Mouse (Mus musculus): ENCODE results near the gene Sectm1a.
"Not testable (repeated sequence)": the region's sequence is repeated elsewhere in the genome, so short reads cannot be mapped to it uniquely, and the experiment has no call there.

Gene Sectm1a

DNA sequence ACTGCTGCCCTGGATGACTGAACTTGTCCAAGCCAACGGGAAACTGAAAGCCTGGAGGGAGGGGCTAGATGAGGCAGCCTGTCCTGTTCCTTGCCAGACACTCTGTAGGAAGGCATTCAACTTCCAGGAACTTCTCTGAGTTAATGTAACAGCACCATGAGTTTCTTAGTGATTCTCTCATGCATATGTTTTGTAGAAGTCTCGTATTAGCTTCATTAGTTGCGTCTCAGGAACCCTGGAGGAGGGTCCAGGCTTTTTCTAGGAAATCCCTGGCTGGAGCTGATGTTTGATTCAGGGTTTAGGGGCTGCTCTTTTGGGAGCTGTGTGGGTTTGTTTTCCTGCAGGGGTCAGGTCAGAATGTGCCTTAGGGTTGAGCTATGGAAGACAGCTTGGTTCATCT lies at the start of gene Sectm1a:
Gene Sectm1a, minus strand, starts transcription at position 101 of the 400 bp plus-strand sequence.
- no peak for DNase-seq (ENCODE audit: low spot score in 2 of 2)

DNA sequence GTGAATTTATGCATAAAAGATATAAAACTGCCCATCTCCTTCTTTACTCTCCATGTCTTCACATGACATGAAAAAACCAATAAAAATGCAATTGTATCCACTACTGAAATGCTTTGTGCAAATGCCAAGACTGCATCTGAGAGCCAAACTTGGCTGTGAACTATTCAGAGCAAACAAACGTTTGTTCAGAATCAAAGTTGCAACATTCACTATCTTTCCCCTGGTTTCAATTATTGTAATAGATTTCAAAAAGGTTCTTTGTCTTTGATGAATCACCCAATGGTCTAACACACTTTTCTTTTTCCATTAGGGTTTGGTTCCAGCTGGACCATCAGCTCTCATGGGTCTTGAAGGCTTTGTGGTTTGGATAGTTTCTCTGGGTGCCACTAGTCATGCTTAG lies 48.6 kb upstream of the Sectm1a start:
- no peak for DNase-seq (ENCODE audit: low spot score in 2 of 2)

DNA sequence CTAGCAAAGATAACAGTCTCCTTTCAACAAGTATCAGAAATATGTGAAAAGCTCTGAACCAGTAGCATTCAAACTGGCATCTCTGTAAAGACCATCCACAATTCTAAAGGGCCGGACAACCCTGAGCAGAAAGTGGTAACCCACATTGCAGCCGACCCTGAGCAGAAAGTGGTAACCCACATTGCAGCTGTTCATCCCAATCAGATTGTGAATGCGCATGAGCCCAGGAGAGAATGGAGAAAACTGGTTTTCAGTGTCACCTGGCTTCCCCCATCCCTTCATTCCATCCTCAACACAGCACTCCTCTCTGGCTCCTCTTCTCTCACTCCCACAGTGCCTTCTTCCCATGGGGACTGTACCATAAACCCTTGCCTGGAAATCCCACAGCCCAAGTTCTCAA lies 46.4 kb upstream of the Sectm1a start:
- no peak for DNase-seq (ENCODE audit: low spot score in 2 of 2)

DNA sequence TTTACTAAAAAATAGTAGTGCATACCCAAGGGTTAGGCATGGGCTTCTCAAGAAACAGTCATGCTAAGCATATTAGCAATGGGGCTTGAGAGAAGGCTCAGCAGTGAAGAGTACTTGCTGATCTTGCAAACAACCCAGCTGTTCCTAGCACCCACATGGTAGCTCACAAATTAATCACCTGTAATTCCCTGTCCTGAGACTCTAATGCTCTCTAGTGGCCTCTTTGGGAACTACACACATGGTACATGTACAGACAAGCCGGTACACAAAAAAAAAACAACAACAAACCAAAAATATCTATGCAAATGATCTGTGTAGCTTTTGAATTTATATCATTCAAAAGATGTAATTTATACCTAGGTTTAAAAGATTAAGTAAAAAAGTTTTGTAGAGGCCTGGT lies 45.4 kb upstream of the Sectm1a start:
- DNase-seq (ENCODE audit: low spot score in 2 of 2), result no peak

DNA sequence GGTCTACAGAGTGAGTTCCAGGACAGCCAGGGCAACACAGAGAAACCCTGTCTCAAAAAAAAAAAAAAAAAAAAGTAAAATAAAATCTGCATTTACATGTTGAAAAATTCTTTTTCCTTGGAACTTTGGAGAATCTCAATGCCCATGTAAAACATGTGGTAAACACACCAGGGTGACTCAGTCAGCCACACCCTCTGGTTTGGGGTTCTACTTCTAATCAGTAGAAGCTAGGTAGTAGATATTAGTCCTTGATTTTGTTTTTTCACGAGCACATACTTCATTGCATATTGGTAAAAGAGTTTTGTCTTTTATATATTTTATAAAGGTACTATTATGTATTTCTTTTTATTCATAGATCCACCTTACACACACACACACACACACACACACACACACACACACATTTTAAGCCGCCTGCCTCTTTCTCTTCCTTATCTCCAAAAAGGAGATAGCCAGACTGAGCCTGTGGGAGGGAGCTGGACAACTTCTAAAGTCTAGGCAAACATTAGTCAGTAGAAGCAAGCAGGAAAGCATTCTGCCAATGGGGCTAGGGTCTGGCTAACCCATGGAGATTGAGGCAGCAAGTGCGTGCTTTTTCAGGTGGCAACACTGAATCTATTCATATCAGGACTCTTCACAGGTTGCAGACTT lies 44.6 kb upstream of the Sectm1a start:
- DNase-seq (ENCODE audit: low spot score in 2 of 2), result no peak

DNA sequence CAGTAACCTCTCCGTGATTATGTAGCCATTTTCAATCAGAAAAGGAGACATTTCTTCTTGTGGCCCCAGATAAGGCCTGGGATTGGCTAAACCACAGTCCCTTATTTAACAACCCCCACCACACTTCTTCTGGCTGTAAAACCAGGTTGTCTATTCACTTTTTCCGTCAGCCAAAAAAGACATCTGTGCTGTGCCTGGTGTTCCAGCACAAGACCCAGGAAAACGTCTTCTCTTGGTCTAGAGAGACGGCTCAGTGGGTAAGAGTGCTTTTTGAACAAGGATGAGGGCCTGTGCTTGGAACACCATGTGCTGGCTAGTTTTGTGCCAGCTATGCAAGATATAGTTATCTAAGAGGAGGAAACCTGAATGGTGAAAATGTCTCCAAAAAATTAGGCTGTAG lies 42.4 kb upstream of the Sectm1a start:
- DNase-seq (ENCODE audit: low spot score in 2 of 2), result no peak

DNA sequence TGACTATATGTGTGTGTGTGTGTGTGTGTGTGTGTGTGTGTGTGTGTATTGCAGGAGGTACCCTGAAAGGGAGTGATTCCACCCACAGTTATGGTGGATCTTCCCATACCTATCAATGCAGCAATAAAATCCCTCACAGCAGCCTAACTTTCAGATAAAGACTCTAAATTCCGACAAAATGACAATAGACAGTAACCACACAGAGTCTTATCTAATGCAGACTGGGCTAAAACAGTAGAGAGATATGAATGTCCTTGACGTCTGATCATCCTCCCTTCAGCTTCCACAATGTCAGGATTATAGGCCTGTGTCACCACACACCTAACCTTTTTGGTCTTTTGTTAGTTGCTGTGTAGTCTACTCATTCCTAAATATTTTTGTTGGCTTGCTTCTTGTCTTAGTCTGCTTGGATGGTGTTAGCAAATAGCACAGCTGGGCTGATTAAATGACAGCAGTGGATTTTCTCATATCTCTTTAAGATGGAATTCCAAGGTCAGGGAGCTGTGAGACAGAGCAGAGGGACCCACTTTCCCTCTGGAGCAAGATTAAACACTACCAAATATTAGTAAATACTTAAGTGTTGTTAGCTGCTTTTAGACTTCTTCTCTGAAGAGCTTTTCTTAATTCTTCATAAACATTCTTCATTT lies 41.1 kb upstream of the Sectm1a start:
- DNase-seq (ENCODE audit: low spot score in 2 of 2), result no peak

GRCm38 (mm10) chr11:121121151-121121550 lies 40.1 kb upstream of the Sectm1a start:
- no peak for DNase-seq (ENCODE audit: low spot score in 2 of 2)

- DNase-seq (ENCODE audit: low spot score in 2 of 2), result no peak
Observed at GRCm38 (mm10) chr11:121118577-121118976, 37.6 kb upstream of the Sectm1a start, which contains the start of gene Tex19.2. Tex19.2 (minus strand) TSS chr11:121118677.

DNA sequence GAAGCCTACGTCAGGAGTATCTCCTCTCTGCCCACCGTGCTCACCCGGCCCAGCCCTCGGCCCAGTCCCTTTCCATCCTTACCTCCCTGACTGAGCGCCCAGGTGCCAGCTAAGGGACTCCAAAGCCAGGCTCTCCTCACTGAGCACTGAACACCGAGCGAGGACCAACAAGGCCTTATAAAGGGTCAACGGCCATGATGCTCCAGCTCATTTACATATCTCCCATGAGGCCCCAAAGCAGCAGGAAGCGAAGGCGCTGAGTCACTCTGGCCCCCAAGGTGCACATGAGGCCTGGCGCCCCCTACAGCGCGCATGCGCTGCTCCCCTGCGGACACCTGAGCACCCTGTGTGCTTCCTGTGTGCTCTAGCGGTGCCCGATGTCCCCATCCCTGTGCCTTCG lies 37.1 kb upstream of the Sectm1a start:
- DNase-seq (ENCODE audit: low spot score in 2 of 2), result no peak

GRCm38 (mm10) chr11:121112091-121112775 lies 31.2 kb upstream of the Sectm1a start:
- DNase-seq (ENCODE audit: low spot score in 2 of 2), result no peak

DNA sequence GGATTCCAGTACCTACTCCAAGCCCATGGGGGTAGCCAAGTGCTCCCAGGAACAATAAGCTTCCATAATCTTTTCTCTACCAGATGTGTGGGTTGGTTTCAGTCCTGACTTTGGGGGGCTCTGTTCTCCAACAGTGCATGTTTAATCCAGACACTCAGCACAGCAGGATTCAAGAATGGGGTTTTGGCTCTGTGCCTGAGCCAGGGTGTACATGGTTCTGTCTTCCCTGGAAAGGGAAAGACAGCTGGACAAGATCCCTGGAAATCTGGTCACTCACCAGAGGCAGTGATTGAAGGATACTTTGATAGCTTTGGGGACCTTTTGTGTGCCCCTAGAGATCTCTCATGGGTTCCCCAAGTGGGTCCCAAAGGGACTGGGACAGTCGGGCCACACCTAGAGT lies 30.6 kb upstream of the Sectm1a start:
- no peak for DNase-seq (ENCODE audit: low spot score in 2 of 2)

GRCm38 (mm10) chr11:121111051-121111450 lies 30.0 kb upstream of the Sectm1a start:
- DNase-seq (ENCODE audit: low spot score in 2 of 2), result no peak

GRCm38 (mm10) chr11:121109986-121110385 lies 29.0 kb upstream of the Sectm1a start:
- no peak for DNase-seq (ENCODE audit: low spot score in 2 of 2)

- DNase-seq (ENCODE audit: low spot score in 2 of 2), result peak in 1 of 2 experiments; percentile 44
Observed at GRCm38 (mm10) chr11:121108061-121108460, 27.0 kb upstream of the Sectm1a start.

DNA sequence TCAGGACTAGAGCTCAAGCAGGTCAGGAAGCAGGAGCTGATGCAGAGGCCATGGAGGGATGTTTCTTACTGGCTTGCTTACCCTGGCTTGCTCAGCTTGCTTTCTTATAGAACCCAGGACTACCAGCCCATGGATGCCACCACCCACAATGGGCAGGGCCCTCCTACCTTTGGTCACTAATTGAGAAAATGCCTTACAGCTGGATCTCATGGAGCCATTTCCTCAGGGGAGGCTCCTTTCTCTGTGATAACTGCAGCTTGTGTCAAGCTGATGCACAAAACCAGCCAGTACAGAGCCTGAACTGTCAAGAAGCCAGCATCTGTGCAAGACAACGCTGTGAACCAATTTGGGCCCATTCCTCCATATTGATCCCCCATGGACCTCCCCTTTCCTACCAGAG lies 26.2 kb upstream of the Sectm1a start:
- DNase-seq (ENCODE audit: low spot score in 2 of 2), result not testable (repeated sequence)

GRCm38 (mm10) chr11:121101124-121101805 lies 20.2 kb upstream of the Sectm1a start:
- DNase-seq (ENCODE audit: low spot score in 2 of 2), result no peak

DNA sequence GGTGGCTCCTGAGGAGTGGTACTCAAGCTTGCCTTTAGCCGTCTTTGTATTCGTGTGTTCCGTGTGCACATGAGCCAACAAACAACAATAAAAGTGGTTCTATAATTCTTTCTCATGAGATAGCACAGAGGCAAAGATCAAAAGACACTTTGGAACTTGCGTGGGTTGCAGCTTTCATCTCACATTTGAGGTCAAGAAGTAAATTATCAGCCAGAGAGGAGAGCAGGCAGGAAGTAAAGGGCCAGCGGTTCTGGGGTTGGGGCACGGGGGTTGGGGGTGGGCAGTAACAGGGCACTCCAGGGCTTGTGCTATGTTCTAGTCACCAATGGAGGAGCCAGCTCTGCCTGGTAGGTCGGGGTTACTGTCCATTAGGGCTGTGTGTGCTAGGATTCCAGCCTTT lies 19.7 kb upstream of the Sectm1a start:
- no peak for DNase-seq (ENCODE audit: low spot score in 2 of 2)

- no peak for DNase-seq (ENCODE audit: low spot score in 2 of 2)
Observed at GRCm38 (mm10) chr11:121099762-121100161, 18.7 kb upstream of the Sectm1a start.

DNA sequence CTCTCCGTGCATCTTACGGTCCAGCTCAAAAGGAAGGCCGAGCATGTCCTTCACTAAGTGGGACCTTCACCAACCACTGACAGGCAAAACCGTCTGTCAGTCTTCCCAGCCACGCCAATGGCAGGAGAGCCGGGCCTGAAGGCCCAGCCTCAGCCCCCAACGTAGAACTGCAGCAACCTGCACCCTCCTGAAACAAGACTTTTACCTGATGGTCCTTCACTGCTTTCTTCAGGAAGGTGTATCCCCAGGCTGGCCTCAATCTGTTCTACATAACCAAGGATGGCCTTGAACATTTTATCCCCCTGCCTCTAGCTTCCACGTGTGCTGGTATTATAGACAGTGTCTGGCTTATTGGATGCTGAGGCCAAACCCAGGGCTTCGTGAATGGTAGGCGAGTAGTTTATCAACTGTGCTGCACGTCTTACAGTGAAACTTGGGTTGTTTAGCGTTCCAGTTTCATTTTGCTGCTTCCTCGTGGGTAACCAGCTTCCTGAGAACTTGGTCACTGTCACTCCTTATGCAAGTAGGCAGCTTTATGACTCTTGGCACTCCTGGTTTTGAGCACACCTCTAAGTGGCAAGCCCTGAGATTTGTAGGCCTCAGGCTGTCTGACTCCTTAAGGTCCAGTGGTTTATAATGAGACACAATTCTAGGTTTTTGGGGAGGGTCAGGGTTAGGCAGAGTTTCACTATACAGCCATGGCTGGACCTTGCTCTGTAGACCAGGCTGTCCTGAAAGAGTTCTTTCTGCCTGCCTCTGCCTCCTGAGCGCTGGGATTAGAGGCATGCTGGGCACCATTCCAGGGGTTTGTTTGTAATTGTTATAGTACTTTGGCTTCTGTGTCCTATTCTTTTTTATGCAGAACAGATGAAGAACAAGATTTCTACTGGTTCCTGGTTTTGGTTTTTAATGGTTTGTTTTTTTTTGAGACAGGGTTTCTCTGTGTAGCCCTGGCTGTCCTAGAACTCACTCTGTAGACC lies 11.9 kb upstream of the Sectm1a start:
- DNase-seq (ENCODE audit: low spot score in 2 of 2), result no peak

GRCm38 (mm10) chr11:121090943-121091342 lies 9.9 kb upstream of the Sectm1a start:
- DNase-seq (ENCODE audit: low spot score in 2 of 2), result no peak

Measured in urinary bladder, postnatal 4 days (tissue).